Mouse (Mus musculus) retina, embryonic 14.5 days (tissue): ENCODE data around the gene Parl.

ENCODE experiments used
- DNase-seq: peaks from one replicate; pipeline ENCODE4 v3.0.0-alpha.2; 2015; ENCODE audit warnings: low spot score

Parl gene

GRCm38 (mm10) chr16:20301770-20302649 lies at the start of gene Parl:
TSS of gene Parl (minus strand) at chr16:20302387.
- peak; percentile 98 for DNase-seq

GRCm38 (mm10) chr16:20345464-20345863 lies 43.3 kb upstream of the Parl start:
- DNase-seq = no peak

GRCm38 (mm10) chr16:20338616-20339015 lies 36.4 kb upstream of the Parl start:
- DNase-seq = no peak

GRCm38 (mm10) chr16:20334918-20335317 lies 32.7 kb upstream of the Parl start:
- no peak for DNase-seq

GRCm38 (mm10) chr16:20328306-20328705 lies 26.1 kb upstream of the Parl start:
- no peak for DNase-seq

- no peak for DNase-seq
Observed at GRCm38 (mm10) chr16:20325286-20325685, 23.1 kb upstream of the Parl start, which contains the start of gene Cyp2ab1. TSS of gene Cyp2ab1 (minus strand) at chr16:20325404.

GRCm38 (mm10) chr16:20323907-20324306 lies 21.7 kb upstream of the Parl start:
- no peak for DNase-seq

GRCm38 (mm10) chr16:20322274-20322673 lies 20.1 kb upstream of the Parl start:
- DNase-seq = no peak

GRCm38 (mm10) chr16:20316770-20317169 lies 14.6 kb upstream of the Parl start:
- no peak for DNase-seq

GRCm38 (mm10) chr16:20315266-20315665 lies 13.1 kb upstream of the Parl start:
- DNase-seq = no peak

- no peak for DNase-seq
Observed at GRCm38 (mm10) chr16:20312272-20312671, 10.1 kb upstream of the Parl start.

GRCm38 (mm10) chr16:20300076-20300475 lies 2.1 kb downstream of the Parl start:
- no peak for DNase-seq

GRCm38 (mm10) chr16:20280238-20280637 lies 21.9 kb downstream of the Parl start:
- no peak for DNase-seq

- DNase-seq = no peak
Observed at GRCm38 (mm10) chr16:20279395-20279794, 22.8 kb downstream of the Parl start.

- DNase-seq = no peak
Observed at GRCm38 (mm10) chr16:20272994-20273393, 29.2 kb downstream of the Parl start.

- DNase-seq = no peak
Observed at GRCm38 (mm10) chr16:20271339-20271738, 30.8 kb downstream of the Parl start.

GRCm38 (mm10) chr16:20265089-20265488 lies 37.1 kb downstream of the Parl start:
- DNase-seq = no peak

GRCm38 (mm10) chr16:20257926-20258325 lies 44.3 kb downstream of the Parl start:
- DNase-seq = no peak

GRCm38 (mm10) chr16:20248442-20249174 lies 53.6 kb downstream of the Parl start:
- DNase-seq = no peak

GRCm38 (mm10) chr16:20247103-20247502 lies 55.1 kb downstream of the Parl start:
- no peak for DNase-seq

GRCm38 (mm10) chr16:20240468-20241414 lies 61.4 kb downstream of the Parl start, which contains the start of gene Map6d1:
TSS of gene Map6d1 (minus strand) at chr16:20241358.
- DNase-seq = peak; percentile 69

- no peak for DNase-seq
Observed at GRCm38 (mm10) chr16:20238646-20239045, 63.5 kb downstream of the Parl start.
